Mouse (Mus musculus): ENCODE results near the gene Olfr154.
"Not testable (repeated sequence)": the region's sequence is repeated elsewhere in the genome, so short reads cannot be mapped to it uniquely, and the experiment has no call there.

Olfr154 gene

GRCm38 (mm10) chr2:85664355-85664754, at the start of gene Olfr154:
TSS of gene Olfr154 (minus strand) at chr2:85664455.
- DNase-seq, result not testable (repeated sequence)

GRCm38 (mm10) chr2:85711159-85711558, 46.9 kb upstream of the Olfr154 start:
- no peak for DNase-seq

GRCm38 (mm10) chr2:85710680-85711079, 46.4 kb upstream of the Olfr154 start:
- not testable (repeated sequence) for DNase-seq

- no peak for DNase-seq
Measured at GRCm38 (mm10) chr2:85689131-85689530, 24.9 kb upstream of the Olfr154 start, which contains the start of gene Olfr1008. TSS of gene Olfr1008 (plus strand) at chr2:85689431.

DNA sequence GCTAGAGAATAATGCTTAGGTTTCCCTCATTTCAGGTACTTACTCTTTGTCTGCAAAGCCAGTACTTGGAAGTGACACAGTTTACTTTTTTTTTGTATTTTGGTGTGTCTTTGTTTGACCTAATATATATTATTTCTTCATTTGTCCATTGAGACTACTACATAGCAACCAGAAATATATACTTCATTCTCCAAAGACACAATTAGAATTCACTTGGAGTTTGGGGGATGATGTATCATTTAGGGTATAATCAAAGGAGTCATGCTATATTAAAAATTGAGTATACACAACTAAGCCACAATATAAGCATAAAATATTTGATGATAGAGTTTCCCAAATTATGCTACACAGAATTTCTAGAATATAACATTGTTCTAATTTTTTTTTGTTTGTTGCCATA, 14.4 kb upstream of the Olfr154 start, which contains the start of gene Olfr1006:
TSS of gene Olfr1006 (minus strand) at position 101 of the 400 bp plus-strand sequence.
- no peak for DNase-seq

- no peak for DNase-seq
Measured at GRCm38 (mm10) chr2:85650604-85651003, 13.7 kb downstream of the Olfr154 start, which contains the start of gene Olfr1002. TSS of gene Olfr1002 (minus strand) at chr2:85650704.
